Mouse (Mus musculus) kidney, adult 10 weeks (tissue): ENCODE measurements around the gene Plp2. TPM values are rescaled to one million over a fixed set of nuclear protein-coding genes. Genes with fewer than 3 reads are reported as not detected.

ENCODE experiments used
- polyA plus RNA-seq: library from polyadenylated mRNA; stranded (reverse); fragments of 350-450 nt; fragmentation: Illumina TruSeq; extraction: RNeasy Lipid Tissue Mini Kit (QIAGEN cat#74804); gene quantifications from one replicate; pipeline ENCODE4 v1.2.3, GENCODE M21; 2014; ENCODE audit warnings: low read depth, low replicate concordance

The Plp2 gene
- polyA plus RNA-seq, result 24.5 TPM

DNA sequence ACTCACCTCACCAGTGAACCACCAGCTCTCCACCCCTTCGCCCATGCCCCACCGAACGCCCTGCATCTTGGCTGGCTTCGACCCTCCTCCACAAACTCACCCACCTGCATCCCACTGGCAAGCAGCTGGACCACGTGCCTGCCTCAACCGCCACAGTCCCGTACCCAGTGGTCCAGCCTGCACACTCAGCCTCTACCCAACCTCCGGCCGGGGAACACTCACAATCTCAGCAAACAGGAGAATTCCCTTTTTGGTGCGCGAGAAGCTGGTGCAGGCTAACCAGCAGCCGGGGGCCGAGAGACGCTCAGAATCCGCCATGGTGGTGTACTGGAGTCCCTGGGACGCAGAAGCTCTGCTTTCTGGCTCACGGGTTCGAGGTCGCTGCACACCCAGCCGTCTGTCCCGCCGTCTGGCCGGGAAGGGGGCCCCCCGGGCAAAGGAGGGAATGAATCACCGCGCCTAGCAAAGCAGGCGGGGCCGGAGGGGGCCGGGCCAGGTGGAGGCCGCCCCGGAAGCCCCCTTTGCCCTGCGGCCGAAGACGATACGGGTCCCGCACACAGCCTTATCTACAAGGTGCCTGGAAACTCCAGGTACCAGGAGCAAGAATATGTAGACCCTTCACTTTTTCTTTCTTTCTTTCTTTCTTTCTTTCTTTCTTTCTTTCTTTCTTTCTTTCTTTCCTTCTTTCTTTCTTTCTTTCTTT lies at the start of gene Plp2:
TSS of gene Plp2 (minus strand) at position 470 of the 703 bp plus-strand sequence.

GRCm38 (mm10) chrX:7714135-7714899 lies 43.1 kb upstream of the Plp2 start, which contains the start of gene Wdr45:
Gene Wdr45 (plus strand): TSS chrX:7714333.

GRCm38 (mm10) chrX:7696954-7697381 lies 25.8 kb upstream of the Plp2 start, which contains the start of gene Gpkow:
Gene Gpkow (plus strand): TSS chrX:7697131.

GRCm38 (mm10) chrX:7680864-7681263 lies 9.7 kb upstream of the Plp2 start, which contains the start of gene Magix:
Gene Magix (minus strand): TSS chrX:7681251.

DNA sequence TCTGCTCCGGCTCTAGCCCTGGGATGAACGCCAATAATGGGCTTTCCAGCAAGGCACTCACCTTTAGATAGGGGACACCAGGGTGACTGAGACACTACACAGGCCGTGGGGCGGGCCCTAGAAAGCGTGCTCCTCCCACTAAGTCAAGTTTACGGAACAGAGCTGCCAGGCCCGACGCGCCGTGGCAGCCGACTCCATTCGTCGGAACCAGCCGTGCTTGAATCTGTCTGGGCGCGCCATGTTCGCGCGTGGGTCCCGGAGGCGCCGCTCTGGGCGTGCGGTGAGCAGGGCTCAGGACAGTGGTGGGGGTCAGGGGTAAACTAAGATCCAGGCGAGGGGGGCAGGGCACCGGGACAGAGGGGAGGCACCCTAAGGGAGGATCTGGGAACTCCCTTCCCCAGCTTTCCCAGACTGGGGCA lies 14.0 kb downstream of the Plp2 start, which contains the start of gene Prickle3:
TSS of gene Prickle3 (plus strand) at position 40 of the 419 bp plus-strand sequence.

GRCm38 (mm10) chrX:7638401-7639091 lies 32.6 kb downstream of the Plp2 start, which contains the start of gene Syp:
Gene Syp (plus strand): TSS chrX:7638471.

Other genes starting within 250 kb of the Plp2 start
- gene Foxp3, start 97.7 kb downstream of the Plp2 start, polyA plus RNA-seq, result not detected
- gene Ppp1r3f, start 97.1 kb downstream of the Plp2 start, polyA plus RNA-seq, result 0.12 TPM
- 3.6 TPM for gene Ccdc22, start 65.9 kb downstream of the Plp2 start, polyA plus RNA-seq
- gene Cacna1f, start 64.3 kb downstream of the Plp2 start, polyA plus RNA-seq, result not detected
- 2.7 TPM for gene Syp, start 32.9 kb downstream of the Plp2 start, polyA plus RNA-seq
- 2.5 TPM for gene Prickle3, start 14.1 kb downstream of the Plp2 start, polyA plus RNA-seq
- gene Magix, start 9.9 kb upstream of the Plp2 start, polyA plus RNA-seq, result 4.0 TPM
- 39.1 TPM for gene Gpkow, start 25.7 kb upstream of the Plp2 start, polyA plus RNA-seq
- gene Wdr45, start 42.9 kb upstream of the Plp2 start, polyA plus RNA-seq, result 9.5 TPM
- not detected for gene Gm45208, start 50.9 kb upstream of the Plp2 start, polyA plus RNA-seq
- 13.1 TPM for gene Praf2, start 57.0 kb upstream of the Plp2 start, polyA plus RNA-seq
- gene Ccdc120, start 79.5 kb upstream of the Plp2 start, polyA plus RNA-seq, result 2.9 TPM
- 4.9 TPM for gene Tfe3, start 91.2 kb upstream of the Plp2 start, polyA plus RNA-seq
- gene Gripap1, start 118.4 kb upstream of the Plp2 start, polyA plus RNA-seq, result 15.7 TPM
- gene Kcnd1, start 150.9 kb upstream of the Plp2 start, polyA plus RNA-seq, result not detected
- gene Otud5, start 170.0 kb upstream of the Plp2 start, polyA plus RNA-seq, result 22.2 TPM
- gene Pim2, start 206.9 kb upstream of the Plp2 start, polyA plus RNA-seq, result 5.3 TPM
- 6.8 TPM for gene Slc35a2, start 212.6 kb upstream of the Plp2 start, polyA plus RNA-seq
- 13.5 TPM for gene Pqbp1, start 227.9 kb upstream of the Plp2 start, polyA plus RNA-seq
- gene Timm17b, start 228.0 kb upstream of the Plp2 start, polyA plus RNA-seq, result 3.1 TPM
- gene Gm10491, start 236.4 kb upstream of the Plp2 start, polyA plus RNA-seq, result not detected
- not detected for gene Gm10490, start 238.2 kb upstream of the Plp2 start, polyA plus RNA-seq
- not detected for gene Pcsk1n, start 248.4 kb upstream of the Plp2 start, polyA plus RNA-seq